Mouse (Mus musculus): Measurements from ENCODE around the gene Lta. TPM values are rescaled to one million over a fixed set of nuclear protein-coding genes. Genes with fewer than 3 reads are reported as not detected.
A peak's percentile ranks its signal among the peaks of the same experiment; 100 is the strongest.

Gene Lta
- polyA plus RNA-seq, 1 experiment: 1.1 TPM

- TF ChIP-seq POLR2A (IDR thresholded peaks at IDR 0.05; ENCODE audit: low read depth, low read length) (no peak), CTCF (conservative IDR thresholded peaks at IDR 0.05; ENCODE audit: insufficient read depth, insufficient read length, low read depth, low read length) (no peak)
- DNase-seq: no peak
- Histone ChIP-seq H3K36me3 (ENCODE audit: control insufficient read depth, insufficient read depth, low read length) (no peaks in the 10 kb centered on the region; the same call in 1 of the 2 replicates), H3K27me3 (replicated peaks; ENCODE audit: control insufficient read depth, insufficient read depth, low read length) (no peaks in the 10 kb centered on the region), H3K27ac (ENCODE audit: insufficient read depth, low read depth, low read length) (peak overlapping the region; percentile 67), H3K4me3 (ENCODE audit: insufficient read depth, low read depth, low read length) (no peak overlapping the region), H3K4me1 (ENCODE audit: control insufficient read depth, insufficient read depth, low read length) (peaks cover 2% of the 10 kb centered on the region; the same call in 1 of the 2 replicates)
- 58% methylated on average over 6 of the region's 6 CpGs for WGBS
These were observed 14.5 kb upstream of the Lta start for GRCm38 (mm10) chr17:35219601-35220041.

GRCm38 (mm10) chr17:35218516-35219193 is 13.5 kb upstream of the Lta start:
- peak; percentile 64 for DNase-seq
- H3K36me3 ChIP-seq (ENCODE audit: control insufficient read depth, insufficient read depth, low read length): no peaks in the 10 kb centered on the region; the same call in 1 of the 2 replicates
- peaks cover 2% of the 10 kb centered on the region; the same call in 1 of the 2 replicates for H3K4me1 ChIP-seq (ENCODE audit: control insufficient read depth, insufficient read depth, low read length)
- TF ChIP-seq CTCF (conservative IDR thresholded peaks at IDR 0.05; ENCODE audit: insufficient read depth, insufficient read length, low read depth, low read length): no peak
- TF ChIP-seq POLR2A (IDR thresholded peaks at IDR 0.05; ENCODE audit: low read depth, low read length): no peak
- peak overlapping the region; percentile 67 for H3K27ac ChIP-seq (ENCODE audit: insufficient read depth, low read depth, low read length)
- 72% methylated on average over 18 of the region's 18 CpGs for WGBS
- H3K27me3 ChIP-seq (replicated peaks; ENCODE audit: control insufficient read depth, insufficient read depth, low read length): no peaks in the 10 kb centered on the region
- no peak overlapping the region for H3K4me3 ChIP-seq (ENCODE audit: insufficient read depth, low read depth, low read length)

GRCm38 (mm10) chr17:35213071-35213470 is 7.9 kb upstream of the Lta start:
- Histone ChIP-seq H3K36me3 (ENCODE audit: control insufficient read depth, insufficient read depth, low read length) (no peaks in the 10 kb centered on the region), H3K27me3 (replicated peaks; ENCODE audit: control insufficient read depth, insufficient read depth, low read length) (no peaks in the 10 kb centered on the region), H3K4me3 (ENCODE audit: insufficient read depth, low read depth, low read length) (no peak overlapping the region), H3K4me1 (ENCODE audit: control insufficient read depth, insufficient read depth, low read length) (no peaks in the 10 kb centered on the region), H3K27ac (ENCODE audit: insufficient read depth, low read depth, low read length) (no peak overlapping the region)
- no peak for DNase-seq
- TF ChIP-seq CTCF (conservative IDR thresholded peaks at IDR 0.05; ENCODE audit: insufficient read depth, insufficient read length, low read depth, low read length) (no peak), POLR2A (IDR thresholded peaks at IDR 0.05; ENCODE audit: low read depth, low read length) (no peak)
- 75% methylated on average over 5 of the region's 5 CpGs for WGBS

GRCm38 (mm10) chr17:35210593-35210992 is 5.4 kb upstream of the Lta start:
- DNase-seq: no peak

GRCm38 (mm10) chr17:35209785-35210535 is 4.8 kb upstream of the Lta start:
- Histone ChIP-seq H3K36me3 (ENCODE audit: control insufficient read depth, insufficient read depth, low read length) (no peaks in the 10 kb centered on the region), H3K27ac (ENCODE audit: insufficient read depth, low read depth, low read length) (no peak overlapping the region)

More at GRCm38 (mm10) chr17:35210593-35210992, 5.4 kb upstream of the Lta start:
- no peak overlapping the region for H3K27ac ChIP-seq (ENCODE audit: insufficient read depth, low read depth, low read length)
- no peaks in the 10 kb centered on the region for H3K4me1 ChIP-seq (ENCODE audit: control insufficient read depth, insufficient read depth, low read length)
- no peaks in the 10 kb centered on the region for H3K27me3 ChIP-seq (replicated peaks; ENCODE audit: control insufficient read depth, insufficient read depth, low read length)
- H3K36me3 ChIP-seq (ENCODE audit: control insufficient read depth, insufficient read depth, low read length): no peaks in the 10 kb centered on the region
- WGBS: 62% methylated on average over 3 of the region's 3 CpGs
- TF ChIP-seq POLR2A (IDR thresholded peaks at IDR 0.05; ENCODE audit: low read depth, low read length) (no peak), CTCF (conservative IDR thresholded peaks at IDR 0.05; ENCODE audit: insufficient read depth, insufficient read length, low read depth, low read length) (no peak)
- H3K4me3 ChIP-seq (ENCODE audit: insufficient read depth, low read depth, low read length): no peak overlapping the region

GRCm38 (mm10) chr17:35205380-35205769 is 224 bp upstream of the Lta start:
- no peak for DNase-seq
- Histone ChIP-seq H3K4me1 (ENCODE audit: control insufficient read depth, insufficient read depth, low read length) (no peaks in the 10 kb centered on the region), H3K36me3 (ENCODE audit: control insufficient read depth, insufficient read depth, low read length) (no peaks in the 10 kb centered on the region), H3K4me3 (ENCODE audit: insufficient read depth, low read depth, low read length) (no peak overlapping the region), H3K27ac (ENCODE audit: insufficient read depth, low read depth, low read length) (no peak overlapping the region), H3K27me3 (replicated peaks; ENCODE audit: control insufficient read depth, insufficient read depth, low read length) (no peaks in the 10 kb centered on the region)
- 47% methylated on average over 10 of the region's 10 CpGs for WGBS
- TF ChIP-seq CTCF (conservative IDR thresholded peaks at IDR 0.05; ENCODE audit: insufficient read depth, insufficient read length, low read depth, low read length): no peak
- no peak for TF ChIP-seq POLR2A (IDR thresholded peaks at IDR 0.05; ENCODE audit: low read depth, low read length)

More at GRCm38 (mm10) chr17:35209785-35210535, 4.8 kb upstream of the Lta start:
- no peaks in the 10 kb centered on the region for H3K27me3 ChIP-seq (replicated peaks; ENCODE audit: control insufficient read depth, insufficient read depth, low read length)
- WGBS: 77% methylated on average over 12 of the region's 12 CpGs
- TF ChIP-seq CTCF (conservative IDR thresholded peaks at IDR 0.05; ENCODE audit: insufficient read depth, insufficient read length, low read depth, low read length): no peak
- TF ChIP-seq POLR2A (IDR thresholded peaks at IDR 0.05; ENCODE audit: low read depth, low read length): no peak
- H3K4me3 ChIP-seq (ENCODE audit: insufficient read depth, low read depth, low read length): no peak overlapping the region
- DNase-seq: no peak
- no peaks in the 10 kb centered on the region for H3K4me1 ChIP-seq (ENCODE audit: control insufficient read depth, insufficient read depth, low read length)

- H3K27me3 ChIP-seq (replicated peaks; ENCODE audit: control insufficient read depth, insufficient read depth, low read length): no peaks in the 10 kb centered on the region
- TF ChIP-seq POLR2A (IDR thresholded peaks at IDR 0.05; ENCODE audit: low read depth, low read length) (no peak), CTCF (conservative IDR thresholded peaks at IDR 0.05; ENCODE audit: insufficient read depth, insufficient read length, low read depth, low read length) (no peak)
- H3K27ac ChIP-seq (ENCODE audit: insufficient read depth, low read depth, low read length): no peak overlapping the region
- H3K36me3 ChIP-seq (ENCODE audit: control insufficient read depth, insufficient read depth, low read length): no peaks in the 10 kb centered on the region
- H3K4me3 ChIP-seq (ENCODE audit: insufficient read depth, low read depth, low read length): no peak overlapping the region
- 72% methylated on average over 4 of the region's 4 CpGs for WGBS
- H3K4me1 ChIP-seq (ENCODE audit: control insufficient read depth, insufficient read depth, low read length): no peaks in the 10 kb centered on the region
- DNase-seq: no peak
These were observed 2.7 kb downstream of the Lta start for GRCm38 (mm10) chr17:35202442-35202841.

Measured in kidney, adult 2 months (tissue).